Comparison of ENCODE assay signal across 26 mouse cellular contexts in the genomic region with DNA sequence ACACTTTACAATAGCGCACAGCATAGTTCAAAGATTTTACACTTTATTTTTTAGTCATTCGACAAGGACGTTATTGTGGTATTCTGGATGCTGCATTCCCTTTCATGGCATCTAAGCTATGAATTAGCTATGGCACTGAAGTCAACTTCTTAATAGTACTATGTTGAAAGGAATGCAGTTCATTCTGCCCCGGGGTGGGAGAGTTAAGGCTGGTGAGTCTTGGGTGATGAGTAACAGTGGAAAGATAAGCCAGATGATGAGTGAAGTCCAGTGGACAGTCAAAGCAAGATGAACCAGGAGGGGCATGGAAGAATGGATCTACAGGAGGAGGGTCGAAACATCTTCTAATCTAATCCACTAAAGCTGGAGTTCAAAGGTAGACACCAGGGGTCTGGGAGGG.
DNase-seq lines count a peak whose midpoint lies in the region; ATAC-seq and TF ChIP-seq lines count a peak whose summit lies in the region.
"Had no signal": no experiment of that assay in that cellular context is flagged by ENCODE, and none has a peak within 500 bp of the region (broad histone marks: within the 10 kb centered on the region; RNA-seq: fewer than 3 reads in every experiment).

No protein-coding gene starts in this region.

- DNase-seq in gastrocnemius, adult 2 months, result no peak
- no peak for DNase-seq in gastrocnemius, postnatal 4 days (ENCODE audit: low spot score in 2 of 2)
- peak; percentile 30 for DNase-seq in NIH3T3 (ENCODE audit: low read depth)
- DNase-seq in right cerebral cortex, postnatal 4 days, result no peak
- DNase-seq: adrenal gland, postnatal 10 days; adrenal gland, postnatal 36 days; B cell, adult 2 months; cerebellum, adult 18-20 months; cerebellum, adult 9-10 months; cerebellum, postnatal 14 days; forebrain, postnatal 0 days; gastrocnemius, postnatal 25 days; heart, postnatal 10 days; heart, postnatal 4 days; kidney, adult 18-20 months had no signal

- H3K4me1 ChIP-seq in heart, embryonic 16.5 days (ENCODE audit: control insufficient read depth, insufficient read depth, low read length), result peaks cover 12% of the 10 kb centered on the region; the same call in 1 of the 2 replicates
- peaks cover 10% of the 10 kb centered on the region for H3K4me1 ChIP-seq in heart, embryonic 11.5 days (ENCODE audit: control insufficient read depth, insufficient read depth, low read length)

- H3K4me2 ChIP-seq in heart, embryonic 16.5 days (ENCODE audit: low read depth, low read length), result no peak overlapping the region
- H3K4me2 ChIP-seq in heart, embryonic 11.5 days, result no peak overlapping the region
- H3K4me2 ChIP-seq: embryonic facial prominence, embryonic 12.5 days; embryonic facial prominence, embryonic 15.5 days; hindbrain, embryonic 14.5 days had no signal

- no peaks in the 10 kb centered on the region for H3K9me3 ChIP-seq in heart, embryonic 16.5 days (replicated peaks; ENCODE audit: control insufficient read depth, low read length)
- H3K9me3 ChIP-seq in heart, embryonic 11.5 days (replicated peaks; ENCODE audit: control insufficient read depth, low read length), result no peaks in the 10 kb centered on the region
- H3K9me3 ChIP-seq: embryonic facial prominence, embryonic 12.5 days; embryonic facial prominence, embryonic 15.5 days; G1E had no signal

- no peaks in the 10 kb centered on the region for H3K36me3 ChIP-seq in heart, embryonic 16.5 days (ENCODE audit: control insufficient read depth, insufficient read depth)
- no peaks in the 10 kb centered on the region for H3K36me3 ChIP-seq in heart, embryonic 11.5 days (ENCODE audit: control insufficient read depth, insufficient read depth, low read length)
- H3K36me3 ChIP-seq: embryonic facial prominence, embryonic 12.5 days; embryonic facial prominence, embryonic 15.5 days; G1E had no signal

- no peak for ATAC-seq in heart, embryonic 16.5 days (replicated peaks; ENCODE audit: extremely low read depth, insufficient read depth, low FRiP score)
- ATAC-seq in heart, embryonic 11.5 days (replicated peaks; ENCODE audit: insufficient number of reproducible peaks, low FRiP score, low TSS enrichment), result no peak
- ATAC-seq: forebrain, embryonic 14.5 days; forebrain, postnatal 0 days; hindbrain, postnatal 0 days; inflammation-experienced regulatory T-cells, adult 6 months; intestine, embryonic 16.5 days had no signal

- H3K9ac ChIP-seq in heart, embryonic 16.5 days (ENCODE audit: low read length), result no peak overlapping the region
- H3K9ac ChIP-seq in heart, embryonic 11.5 days (ENCODE audit: low read depth, low read length), result no peak overlapping the region
- H3K9ac ChIP-seq: embryonic facial prominence, embryonic 12.5 days; embryonic facial prominence, embryonic 15.5 days; forebrain, postnatal 0 days; hindbrain, embryonic 14.5 days had no signal

- H3K4me3 ChIP-seq in gastrocnemius, adult 2 months, result no peak overlapping the region
- H3K4me3 ChIP-seq in heart, embryonic 16.5 days (ENCODE audit: low read length), result no peak overlapping the region
- no peak overlapping the region for H3K4me3 ChIP-seq in heart, embryonic 11.5 days (ENCODE audit: low read depth, low read length)
- H3K4me3 ChIP-seq: embryonic facial prominence, embryonic 12.5 days; embryonic facial prominence, embryonic 15.5 days had no signal

- no peak for TF ChIP-seq CTCF in gastrocnemius, adult 2 months (IDR thresholded peaks at IDR 0.05)

- no peaks in the 10 kb centered on the region for H3K27me3 ChIP-seq in heart, embryonic 16.5 days (ENCODE audit: control insufficient read depth, insufficient read depth, low read length)
- H3K27me3 ChIP-seq in heart, embryonic 11.5 days (ENCODE audit: control insufficient read depth, insufficient read depth, low read length), result no peaks in the 10 kb centered on the region
- H3K27me3 ChIP-seq: CH12.LX; embryonic facial prominence, embryonic 12.5 days; embryonic facial prominence, embryonic 15.5 days had no signal

- H3K27ac ChIP-seq in gastrocnemius, adult 2 months, result peak overlapping the region; percentile 17; the same call in 1 of the 2 replicates
- peak overlapping the region; percentile 69; the same call in 1 of the 2 replicates for H3K27ac ChIP-seq in heart, embryonic 16.5 days (ENCODE audit: low read length)
- H3K27ac ChIP-seq in heart, embryonic 11.5 days (ENCODE audit: low read depth, low read length), result no peak overlapping the region
- H3K27ac ChIP-seq: embryonic facial prominence, embryonic 12.5 days; embryonic facial prominence, embryonic 15.5 days; hindbrain, embryonic 14.5 days; hindbrain, postnatal 0 days had no signal

- intact Hi-C loops in gastrocnemius, adult 2 months (cut with DNase I), result no loop called here

- WGBS in heart, embryonic 16.5 days, result 51% methylated on average over 5 of the region's 5 CpGs
- 46% methylated on average over 5 of the region's 5 CpGs for WGBS in heart, embryonic 11.5 days (ENCODE audit: insufficient replicate concordance)
